Mouse (Mus musculus) small intestine, adult 2 months (tissue): Measurements from ENCODE around the gene Hnrnpab.

ENCODE experiments used
- CTCF ChIP-seq: fragments of 200-500 bp; IDR thresholded peaks from 2 replicates; pipeline ENCODE4 v1.5.1; 2012; ENCODE audit warnings: low read depth, mild to moderate bottlenecking, control low read depth, inconsistent platforms, low read length, moderate library complexity, mixed read lengths; ENCODE audit not compliant: insufficient replicate concordance, insufficient read length; ENCODE audit errors: extremely low read depth
- POLR2A ChIP-seq: fragments of 200-500 bp; IDR thresholded peaks from 2 replicates; pipeline ENCODE4 v1.6.1; 2012; ENCODE audit warnings: low read depth, mild to moderate bottlenecking, control low read depth, inconsistent platforms, low read length, moderate library complexity

- TF ChIP-seq CTCF (no peak), POLR2A (no peak)
These were observed 27.1 kb upstream of the Hnrnpab start for GRCm38 (mm10) chr11:51633721-51634120.
